Mouse (Mus musculus) ovary, postnatal 14 days (tissue): ENCODE results near the gene Crxos.
A peak's percentile ranks its signal among the peaks of the same experiment; 100 is the strongest.

Experiments
- DNase-seq: peaks from one replicate; pipeline ENCODE4 v3.0.0; 2022; ENCODE audit warnings: low spot score

Crxos gene

GRCm38 (mm10) chr7:15921796-15922195, 39.4 kb downstream of the Crxos start:
- no peak for DNase-seq

GRCm38 (mm10) chr7:15922220-15922773, 39.9 kb downstream of the Crxos start, which contains the start of gene Selenow:
Gene Selenow, minus strand, starts transcription at chr7:15922402.
- DNase-seq: peak; percentile 83

- DNase-seq: peak; percentile 52
Observed at GRCm38 (mm10) chr7:15929910-15930309, 47.5 kb downstream of the Crxos start.

- DNase-seq: no peak
Observed at GRCm38 (mm10) chr7:15930543-15930942, 48.1 kb downstream of the Crxos start.

GRCm38 (mm10) chr7:15931635-15932034, 49.2 kb downstream of the Crxos start:
- DNase-seq: no peak

- DNase-seq: no peak
Observed at GRCm38 (mm10) chr7:15933437-15934359, 51.3 kb downstream of the Crxos start.

GRCm38 (mm10) chr7:15937491-15937890, 55.1 kb downstream of the Crxos start:
- DNase-seq: no peak

- no peak for DNase-seq
Observed at GRCm38 (mm10) chr7:15938621-15939020, 56.2 kb downstream of the Crxos start.

- DNase-seq: no peak
Observed at GRCm38 (mm10) chr7:15944311-15944710, 61.9 kb downstream of the Crxos start.

- DNase-seq: no peak
Observed at GRCm38 (mm10) chr7:15945211-15945610, 62.8 kb downstream of the Crxos start.

GRCm38 (mm10) chr7:15945721-15946536, 63.5 kb downstream of the Crxos start, which contains the start of gene Nop53:
Gene Nop53, minus strand, starts transcription at chr7:15946074.
- DNase-seq: peak; percentile 82

- DNase-seq: no peak
Observed at GRCm38 (mm10) chr7:15947653-15948260, 65.3 kb downstream of the Crxos start.

GRCm38 (mm10) chr7:15948381-15948941, 66.0 kb downstream of the Crxos start:
- peak; percentile 77 for DNase-seq

GRCm38 (mm10) chr7:15949216-15949790, 66.9 kb downstream of the Crxos start:
- DNase-seq: no peak

- no peak for DNase-seq
Observed at GRCm38 (mm10) chr7:15950008-15950407, 67.6 kb downstream of the Crxos start.

- no peak for DNase-seq
Observed at GRCm38 (mm10) chr7:15952416-15952815, 70.0 kb downstream of the Crxos start.
